Mouse (Mus musculus): ENCODE measurements around the gene Nanos1.

DNA sequence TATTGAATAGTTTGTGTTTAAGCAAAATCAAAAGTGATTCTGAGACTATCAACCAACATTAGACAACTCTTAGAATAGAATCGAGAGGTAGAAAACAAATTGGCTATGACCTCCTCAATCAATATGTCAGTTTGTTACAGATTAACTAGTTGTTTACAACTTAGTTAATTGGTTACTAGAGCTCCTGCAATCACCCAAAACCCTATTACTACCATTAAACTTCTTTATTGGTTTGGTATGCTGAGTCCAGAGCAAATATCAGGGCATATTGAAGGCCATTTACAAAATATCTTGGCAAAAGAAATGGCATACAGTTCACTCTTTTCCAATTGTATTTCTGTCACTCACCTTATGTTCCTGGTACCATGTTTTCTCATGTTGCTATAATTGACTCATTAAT is 8.0 kb upstream of the Nanos1 start:
- no peak for TF ChIP-seq CTCF (IDR thresholded peaks at IDR 0.05 in 2 of 3, conservative IDR thresholded peaks at IDR 0.05 in 1 of 3; ENCODE audit: control insufficient read depth in 1 of 3, insufficient read depth in 1 of 3, low read depth in 2 of 3, low read length in 3 of 3, poor library complexity in 1 of 3, severe bottlenecking in 1 of 3)
- TF ChIP-seq POLR2A (IDR thresholded peaks at IDR 0.05; ENCODE audit: control insufficient read depth in 1 of 2, insufficient read depth in 1 of 2, low read depth in 1 of 2, low read length in 2 of 2, poor library complexity in 1 of 2): no peak
- no peak for TF ChIP-seq NELFE (IDR thresholded peaks at IDR 0.05; ENCODE audit: low read depth, low read length)
- no peak for TF ChIP-seq E2F4 (IDR thresholded peaks at IDR 0.05; ENCODE audit: borderline replicate concordance, low read depth, low read length)
- TF ChIP-seq NRF1 (IDR thresholded peaks at IDR 0.05; ENCODE audit: insufficient read depth, low read depth, low read length, poor library complexity, severe bottlenecking): no peak
- TF ChIP-seq CHD2 (IDR thresholded peaks at IDR 0.05; ENCODE audit: low read length): no peak
- TF ChIP-seq TCF12 (IDR thresholded peaks at IDR 0.05; ENCODE audit: low read depth, low read length): no peak
- TF ChIP-seq USF1 (IDR thresholded peaks at IDR 0.05; ENCODE audit: low read depth, low read length): no peak
- no peak for TF ChIP-seq SIN3A (IDR thresholded peaks at IDR 0.05; ENCODE audit: low read length)
- TF ChIP-seq CHD1 (IDR thresholded peaks at IDR 0.05; ENCODE audit: low read depth, low read length): no peak
- no peak for TF ChIP-seq TAL1 (IDR thresholded peaks at IDR 0.05; ENCODE audit: low read length)
- no peak for TF ChIP-seq EP300 (IDR thresholded peaks at IDR 0.05; ENCODE audit: low read depth in 1 of 2, low read length in 2 of 2)
- no peak for TF ChIP-seq HCFC1 (IDR thresholded peaks at IDR 0.05; ENCODE audit: low read depth, low read length)
- TF ChIP-seq GATA1 (IDR thresholded peaks at IDR 0.05; ENCODE audit: low read depth, low read length): no peak
